Mouse (Mus musculus) fibroblast of lung, adult 2 months (primary cell): Measurements from ENCODE around the gene Camk2d.

Experiments
- DNase-seq: peaks from one replicate; pipeline ENCODE4 v3.0.0-alpha.2; 2011; ENCODE audit warnings: low read depth

Camk2d gene

GRCm38 (mm10) chr3:126746148-126746803 lies 150.2 kb downstream of the Camk2d start:
- DNase-seq = no peak

- DNase-seq = no peak
Measured at GRCm38 (mm10) chr3:126747628-126748027, 151.5 kb downstream of the Camk2d start.

GRCm38 (mm10) chr3:126751377-126752098 lies 155.4 kb downstream of the Camk2d start:
- no peak for DNase-seq

DNA sequence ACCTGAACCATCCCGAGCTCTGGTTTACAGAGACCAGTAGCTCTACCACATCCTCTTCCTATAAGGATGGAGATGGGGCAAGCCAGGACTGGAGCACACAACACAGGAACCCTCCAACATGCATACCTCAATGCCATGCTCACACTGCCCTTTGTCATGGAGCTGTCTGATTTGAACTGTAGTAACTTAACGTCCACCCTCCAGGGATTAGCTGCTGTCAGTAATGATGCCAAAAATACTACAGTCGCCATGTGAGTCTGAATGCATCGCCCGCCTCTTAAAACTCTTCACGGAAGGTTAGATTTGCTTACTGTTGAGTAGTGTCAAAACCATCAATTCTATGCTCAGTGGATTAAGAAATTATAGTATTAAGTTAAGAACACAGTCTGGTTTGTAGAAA lies 156.9 kb downstream of the Camk2d start:
- no peak for DNase-seq

DNA sequence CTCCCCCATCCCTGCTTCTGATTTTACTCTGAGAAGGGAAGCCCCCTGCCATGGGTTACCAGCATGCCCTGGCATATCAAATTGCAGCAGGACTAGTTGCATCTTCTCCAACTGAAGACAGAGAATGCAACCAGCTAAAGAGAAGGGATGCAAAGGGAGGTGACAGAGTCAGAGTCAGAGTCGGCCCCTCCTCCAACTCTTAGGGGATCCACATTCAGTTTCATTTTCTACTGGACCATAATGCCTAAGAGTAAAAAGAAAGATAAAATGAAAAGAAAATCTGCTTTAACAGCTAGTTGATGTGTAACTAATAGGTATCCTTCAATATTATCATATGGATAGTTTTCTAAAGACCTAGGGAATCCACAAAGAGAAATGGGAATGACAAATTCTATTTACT lies 162.3 kb downstream of the Camk2d start:
- no peak for DNase-seq

DNA sequence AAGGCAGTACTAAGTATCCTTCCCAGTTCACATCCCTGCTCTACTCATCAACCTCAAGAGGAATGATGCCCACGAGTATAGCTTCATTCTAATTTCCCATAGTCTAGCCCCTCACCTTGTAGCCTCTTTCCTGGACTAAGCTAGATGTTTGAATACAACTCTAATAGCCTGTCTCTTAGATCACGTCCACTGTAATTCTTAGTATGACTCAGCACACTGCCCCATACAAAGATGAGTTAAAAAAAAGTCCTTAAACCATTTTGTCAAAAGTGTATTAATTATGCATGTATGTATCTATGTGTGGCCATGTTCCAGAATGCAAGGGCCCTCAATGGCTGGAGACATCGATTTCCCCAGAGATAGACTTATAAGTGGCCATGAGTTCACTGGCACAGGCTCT lies 164.5 kb downstream of the Camk2d start:
- DNase-seq = no peak

DNA sequence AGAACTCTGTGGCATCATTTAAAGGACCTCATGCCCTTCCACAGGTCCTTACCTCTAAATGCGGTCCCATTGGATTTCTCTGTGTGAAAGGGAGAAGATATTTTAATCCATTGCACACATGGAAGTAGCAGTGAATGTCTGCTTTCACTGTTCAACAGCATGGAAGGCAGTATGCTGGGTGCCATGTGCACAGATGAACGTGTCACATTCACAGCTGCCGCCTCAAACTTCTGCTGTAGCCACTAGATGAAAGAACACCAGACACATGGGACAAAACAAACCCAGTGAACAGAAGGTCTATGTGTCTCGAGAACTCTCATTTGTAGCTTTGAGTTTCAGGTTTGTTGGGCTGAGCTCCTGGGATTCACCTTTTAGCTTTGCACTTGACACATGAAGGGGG lies 168.6 kb downstream of the Camk2d start:
- DNase-seq = no peak

GRCm38 (mm10) chr3:126770056-126770455 lies 174.0 kb downstream of the Camk2d start:
- no peak for DNase-seq

DNA sequence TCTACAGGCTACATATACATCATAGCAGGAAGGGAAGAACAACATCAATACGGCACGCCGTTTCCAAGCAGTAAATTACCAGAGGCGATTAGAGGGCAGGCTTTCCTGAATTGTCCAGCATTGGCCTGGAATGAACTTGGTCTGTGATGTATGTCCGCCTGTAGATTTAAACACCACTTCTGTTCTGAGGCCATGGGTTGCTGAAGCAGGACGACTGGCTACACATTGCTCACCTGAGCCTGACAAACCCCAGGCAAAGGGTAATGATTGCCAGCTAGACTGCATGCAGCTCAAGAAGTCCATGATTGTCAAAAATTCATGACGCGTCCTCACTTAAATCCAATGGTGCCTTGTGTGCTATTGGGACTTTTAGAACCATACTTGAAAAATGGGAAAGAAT lies 174.9 kb downstream of the Camk2d start:
- no peak for DNase-seq

DNA sequence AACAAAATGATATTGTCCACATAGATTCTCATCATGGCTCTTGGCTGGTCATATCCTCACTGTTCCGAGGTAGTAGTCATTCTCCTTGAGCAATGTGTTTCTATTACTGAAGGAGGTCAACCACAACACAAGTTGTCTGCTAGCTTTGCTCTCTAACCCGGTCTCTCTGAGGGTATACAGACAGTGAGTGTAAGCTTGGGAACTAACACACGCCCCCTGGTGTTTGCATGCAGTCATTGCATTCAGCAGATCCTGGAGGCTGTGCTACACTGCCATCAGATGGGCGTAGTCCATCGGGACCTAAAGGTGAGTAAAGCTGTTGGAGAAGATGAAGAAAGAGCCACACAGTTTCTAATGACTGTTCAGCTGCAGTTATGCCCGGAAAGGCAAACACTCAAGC lies 175.4 kb downstream of the Camk2d start:
- peak; percentile 44 for DNase-seq

DNA sequence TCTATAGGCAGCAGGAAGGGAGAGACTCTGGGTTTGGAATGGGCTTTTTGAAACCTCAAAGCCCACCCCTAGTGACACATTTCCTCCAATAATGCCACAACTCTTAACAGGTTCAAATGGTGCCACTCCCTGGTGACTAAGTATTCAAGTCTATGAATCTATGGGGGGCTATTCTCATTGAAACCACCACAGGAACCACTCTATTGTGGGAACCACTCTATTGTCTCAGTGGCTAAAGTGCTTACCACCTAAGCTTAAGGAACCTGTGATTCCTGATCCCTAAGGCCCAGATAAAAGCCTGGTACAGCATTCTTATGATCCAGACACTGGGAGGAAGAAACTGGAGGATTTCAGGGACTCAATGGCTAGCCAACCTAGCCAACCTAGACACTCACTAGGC lies 179.9 kb downstream of the Camk2d start:
- no peak for DNase-seq

DNA sequence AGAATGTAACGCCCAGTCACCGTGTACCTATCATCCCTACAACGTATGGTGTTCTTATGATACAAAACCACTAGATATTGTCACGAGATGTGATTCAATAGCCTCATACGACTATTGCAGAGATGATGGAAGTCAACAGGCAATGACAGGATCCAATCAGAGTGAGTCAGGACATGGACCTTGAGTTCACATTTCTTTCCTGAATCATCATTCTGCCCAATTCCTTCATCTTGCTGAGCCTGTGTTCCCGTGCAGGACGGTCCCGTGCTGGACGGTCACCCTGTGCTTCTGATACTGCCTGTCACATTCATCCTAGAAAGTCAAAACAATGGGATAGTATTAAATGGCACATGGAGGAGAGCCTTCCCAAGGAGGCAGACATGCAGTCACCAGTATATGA lies 181.0 kb downstream of the Camk2d start:
- no peak for DNase-seq

- DNase-seq = no peak
Measured at GRCm38 (mm10) chr3:126777879-126778278, 181.8 kb downstream of the Camk2d start.

DNA sequence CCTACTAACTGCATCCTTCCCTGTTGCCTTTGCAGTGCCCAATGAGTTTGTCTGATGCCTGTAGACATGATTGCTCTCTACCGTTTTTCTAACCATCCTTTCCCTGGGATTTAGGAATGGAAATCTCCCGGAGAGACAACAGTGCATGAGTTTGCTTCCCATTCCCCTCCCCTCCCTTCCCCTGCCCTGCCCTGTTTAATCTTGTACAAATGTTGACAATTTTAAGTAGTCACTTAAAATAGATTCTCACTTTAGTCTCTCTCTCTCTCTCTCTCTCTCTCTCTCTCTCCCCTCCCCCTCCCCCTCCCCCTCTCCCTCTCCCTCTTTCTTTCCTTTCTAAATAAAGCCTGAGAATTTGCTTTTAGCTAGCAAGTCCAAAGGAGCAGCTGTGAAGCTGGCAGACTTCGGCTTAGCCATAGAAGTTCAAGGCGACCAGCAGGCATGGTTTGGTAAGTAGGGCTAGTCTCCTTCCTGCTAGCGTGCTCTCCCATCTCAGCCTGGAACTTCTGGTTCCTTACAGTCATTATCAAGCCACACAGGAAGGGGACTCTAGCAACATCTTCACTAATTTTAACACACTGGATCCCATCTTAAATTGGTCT lies 184.0 kb downstream of the Camk2d start:
- no peak for DNase-seq

DNA sequence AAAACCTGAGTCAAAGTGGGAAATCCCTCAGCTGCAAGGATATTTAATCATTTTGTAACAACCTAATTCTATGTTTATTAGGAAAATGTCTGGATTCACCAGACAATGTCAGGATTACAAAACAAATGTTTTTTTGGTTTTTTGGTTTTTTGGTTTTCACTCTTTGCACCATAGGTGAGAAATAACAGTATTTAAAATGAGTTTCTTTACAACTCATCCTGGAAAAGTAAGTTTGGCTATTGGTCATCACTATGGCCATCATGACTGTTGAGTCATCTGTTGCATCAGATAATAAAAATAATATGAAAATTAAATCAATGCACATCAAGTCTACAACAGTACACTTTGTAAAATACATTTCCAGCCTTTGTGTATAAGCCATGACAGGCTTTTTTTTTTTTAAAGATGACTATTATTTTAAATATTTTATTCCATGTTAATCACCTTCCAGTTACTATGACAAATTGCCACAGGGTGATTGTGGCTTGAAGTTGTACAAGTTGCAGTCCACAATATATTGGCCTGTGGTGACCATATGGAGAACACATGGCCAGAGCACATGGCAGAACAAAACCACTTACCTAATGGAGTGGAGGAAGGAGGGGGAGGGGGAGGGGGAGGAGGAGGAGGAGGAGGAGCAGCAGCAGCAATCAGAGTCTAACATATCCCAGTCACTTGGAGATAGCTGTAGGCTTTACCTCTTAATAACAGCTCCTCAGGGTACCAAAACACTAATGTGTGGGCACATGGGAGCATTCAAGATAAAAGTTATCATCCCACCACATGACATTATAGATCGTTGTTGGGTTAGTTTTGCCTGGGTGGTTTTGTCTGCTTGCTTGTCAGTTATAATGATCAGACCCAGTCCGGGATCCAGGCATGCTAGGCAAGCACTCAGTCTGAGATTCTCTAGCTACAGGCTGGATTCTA lies 197.2 kb downstream of the Camk2d start:
- DNase-seq = no peak

GRCm38 (mm10) chr3:126795904-126796303 lies 199.8 kb downstream of the Camk2d start:
- no peak for DNase-seq

DNA sequence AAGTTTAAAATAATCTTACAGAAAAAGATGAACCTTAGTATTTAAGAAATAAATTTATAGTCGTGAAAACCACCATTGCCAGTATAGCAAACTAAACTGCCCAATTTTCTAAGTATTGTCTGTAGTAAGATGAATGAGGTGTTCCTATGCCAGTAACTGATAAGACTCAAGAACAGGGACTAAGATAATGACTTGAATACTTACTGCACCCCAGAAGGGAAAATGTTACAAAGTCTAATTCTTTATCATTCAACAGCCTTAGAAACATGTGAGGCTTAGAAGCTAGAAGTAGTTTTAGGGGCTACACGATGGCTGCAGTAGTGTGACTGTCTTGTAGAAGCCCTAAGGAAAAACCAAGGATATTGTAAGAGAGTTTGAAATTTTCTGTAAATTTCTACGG lies 200.9 kb downstream of the Camk2d start:
- no peak for DNase-seq

GRCm38 (mm10) chr3:126797810-126798209 lies 201.7 kb downstream of the Camk2d start:
- no peak for DNase-seq

DNA sequence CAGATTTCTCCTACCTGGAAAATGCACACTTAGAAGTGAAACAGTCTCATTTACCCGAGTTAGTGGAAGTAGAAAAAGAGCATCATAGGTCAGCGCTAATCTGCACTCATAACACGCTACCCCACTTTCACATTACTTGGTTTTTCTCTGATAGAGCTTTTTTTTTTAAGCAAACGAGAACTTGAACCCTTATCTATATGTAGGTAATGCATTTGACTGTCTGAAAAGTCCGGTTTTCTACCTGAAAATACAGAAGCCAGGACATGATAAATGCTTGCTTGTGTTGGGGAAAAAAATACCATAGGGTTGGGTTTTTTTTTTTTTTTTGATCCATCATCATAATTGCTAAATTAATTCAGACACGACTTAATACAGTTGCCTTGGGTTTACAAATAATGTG lies 206.9 kb downstream of the Camk2d start:
- DNase-seq = no peak

- DNase-seq = no peak
Measured at GRCm38 (mm10) chr3:126804968-126805367, 208.9 kb downstream of the Camk2d start.

GRCm38 (mm10) chr3:126806145-126806544 lies 210.0 kb downstream of the Camk2d start:
- no peak for DNase-seq

DNA sequence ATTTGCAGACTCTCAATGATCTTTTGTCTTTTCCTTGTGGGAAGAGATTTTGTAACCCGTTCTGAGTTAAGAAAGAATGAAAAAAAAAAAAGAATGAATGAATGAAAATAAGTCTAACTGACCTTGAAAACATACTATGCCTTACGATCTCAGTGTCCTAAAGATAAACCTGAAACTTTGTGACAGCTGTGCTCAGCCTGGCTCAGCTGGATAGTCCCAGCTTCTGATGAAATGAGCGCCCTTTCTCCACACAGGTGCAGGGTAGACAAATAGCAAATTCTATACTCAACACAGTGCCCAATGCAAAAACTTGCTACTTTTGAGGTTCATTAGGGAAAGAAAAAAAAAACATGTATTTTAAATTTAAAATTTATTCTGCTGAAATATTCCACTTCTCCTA lies 213.8 kb downstream of the Camk2d start:
- no peak for DNase-seq
